Mouse (Mus musculus) G1E-ER4 (cell line): Measurements from ENCODE around the gene Ewsr1. TPM values are rescaled to one million over a fixed set of nuclear protein-coding genes. Genes with fewer than 3 reads are reported as not detected.

Experiments
- GATA1 ChIP-seq: IDR thresholded peaks from one replicate; pipeline ENCODE4 v1.8.0; 2012; ENCODE audit warnings: low read length, inconsistent platforms
- polyA plus RNA-seq: library from polyadenylated mRNA; stranded (reverse); fragments of >175 nt; gene quantifications from 2 replicates; pipeline ENCODE4 v1.2.3, GENCODE M21; 2012

Ewsr1 gene
- polyA plus RNA-seq, 1 experiment, result 1,277 TPM

DNA sequence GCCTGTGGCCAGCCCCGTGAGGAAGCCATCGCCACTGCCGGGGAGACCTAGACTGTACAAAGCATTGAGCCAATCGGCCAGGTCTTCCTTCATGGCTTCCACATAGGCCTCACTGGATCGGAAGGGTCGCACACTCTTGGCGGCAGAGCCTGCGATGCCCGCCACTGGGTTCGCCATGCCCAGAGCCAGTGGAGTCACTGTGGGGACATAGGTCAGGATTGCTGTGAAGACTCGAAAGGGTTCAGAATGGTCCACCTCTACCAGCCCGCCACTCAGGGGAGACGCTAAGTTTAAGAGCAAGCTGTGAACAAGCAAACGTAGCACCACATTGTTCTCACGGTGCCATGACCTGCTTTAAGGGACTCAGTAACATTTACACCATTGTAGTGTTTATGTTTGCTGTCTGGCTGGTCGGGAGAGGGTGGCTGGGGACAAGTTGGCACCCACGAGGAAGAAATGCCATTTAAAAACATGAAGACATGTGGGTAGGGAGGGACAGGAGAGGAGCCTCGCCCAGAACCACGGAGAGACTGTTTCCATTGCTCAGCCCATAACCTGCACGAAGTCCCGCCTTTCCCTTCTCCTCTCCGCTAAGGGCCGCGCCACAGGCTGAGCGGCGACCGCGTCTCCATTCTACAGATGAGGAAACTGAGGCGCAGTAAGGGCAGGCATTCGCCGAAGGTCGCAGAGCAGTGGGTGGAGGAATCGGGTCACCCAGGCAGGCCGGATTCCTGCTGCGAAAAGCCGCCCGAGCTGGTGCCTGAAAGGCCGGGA, 34.6 kb downstream of the Ewsr1 start:
- TF ChIP-seq GATA1, result no peak

DNA sequence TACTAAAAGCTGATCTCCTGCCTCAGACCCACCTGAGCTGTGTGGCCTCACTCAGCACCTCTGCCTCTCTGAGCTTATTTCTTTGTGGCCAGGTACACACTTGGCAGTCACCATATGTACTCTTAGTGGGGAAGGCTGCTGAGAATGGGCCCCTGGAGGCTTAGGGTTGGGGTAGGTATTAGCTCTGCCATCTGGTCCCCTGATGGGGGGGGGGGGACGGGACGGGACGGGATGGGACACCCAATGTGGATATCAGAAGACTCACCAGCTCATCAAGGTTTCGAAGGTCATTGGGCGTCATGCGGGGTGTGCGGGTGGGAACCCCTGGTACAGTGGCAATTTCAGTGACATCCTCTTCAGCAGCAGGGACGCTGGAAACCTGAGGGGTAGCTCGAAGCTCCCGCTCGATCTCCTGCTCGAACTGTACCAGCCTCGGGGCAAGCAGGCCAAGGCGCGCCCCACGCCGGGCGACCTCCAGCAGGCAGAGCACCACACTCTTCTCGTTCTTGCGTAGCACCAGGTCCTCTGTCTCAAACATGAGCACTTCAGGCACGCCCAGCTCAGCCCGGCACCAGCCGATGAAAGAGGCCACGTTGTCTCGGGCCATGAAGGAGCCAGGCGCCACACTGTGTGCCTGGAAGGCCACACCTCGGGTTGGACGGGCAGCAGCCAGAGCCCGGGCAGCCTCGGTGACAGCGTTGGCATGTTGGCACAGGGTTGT, 35.3 kb downstream of the Ewsr1 start:
- TF ChIP-seq GATA1, result no peak

- no peak for TF ChIP-seq GATA1
These were observed 36.1 kb downstream of the Ewsr1 start for GRCm38 (mm10) chr11:5062860-5063505.

DNA sequence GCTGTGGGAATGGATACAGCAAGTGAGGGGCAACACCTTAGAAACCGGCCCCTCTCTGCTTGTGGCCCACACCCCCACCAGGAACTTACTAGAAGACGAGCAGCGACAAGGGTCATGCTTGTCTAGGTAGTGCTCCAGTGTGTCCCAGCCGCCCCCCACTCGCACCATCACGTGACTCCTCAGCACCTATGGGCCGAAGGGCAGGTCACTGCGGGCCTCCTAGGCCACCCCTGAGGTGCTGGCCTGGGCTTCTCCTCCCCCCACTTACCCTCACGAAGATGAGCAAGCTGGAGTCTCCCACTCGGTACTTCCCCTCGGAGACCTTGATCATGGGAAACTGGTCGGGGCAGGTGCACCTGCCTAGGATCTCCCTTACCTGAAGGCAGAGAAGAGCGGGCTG, 36.7 kb downstream of the Ewsr1 start:
- no peak for TF ChIP-seq GATA1

DNA sequence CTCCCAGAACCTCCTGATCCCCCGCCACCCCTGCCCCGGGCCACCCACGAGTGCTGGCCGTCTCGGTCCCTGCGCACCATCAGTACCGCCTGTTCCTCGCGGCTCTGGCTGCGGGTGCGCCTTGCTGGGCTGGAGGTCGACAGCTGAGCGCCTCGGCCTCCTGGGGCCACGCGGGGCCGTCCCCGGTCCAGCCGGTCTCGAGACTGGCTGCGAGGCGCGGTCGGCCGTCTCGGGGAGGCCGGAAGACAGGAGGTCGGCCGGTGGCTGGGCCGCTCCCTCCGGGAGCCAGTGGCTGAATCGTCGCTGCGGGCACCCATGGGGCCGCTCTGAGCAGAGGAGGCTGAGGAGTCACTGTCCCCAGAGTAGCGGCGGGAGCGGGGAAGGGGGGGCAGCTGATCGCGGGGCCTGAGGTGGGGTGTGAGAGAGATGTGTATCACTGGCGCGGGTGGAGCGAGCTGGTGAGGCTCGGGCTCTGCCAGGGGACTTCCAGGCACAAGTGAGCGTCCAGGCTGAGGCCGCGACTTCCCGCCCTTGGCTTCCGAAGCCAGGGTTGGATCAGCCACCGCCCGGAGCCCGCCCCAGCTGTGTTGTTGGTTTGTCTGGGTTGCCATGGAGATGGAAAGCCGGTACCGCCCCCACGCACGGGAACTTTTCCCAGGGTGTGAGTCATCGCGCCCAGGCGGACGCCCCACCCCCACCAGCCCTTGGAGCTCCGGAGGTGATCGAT, 37.5 kb downstream of the Ewsr1 start:
- no peak for TF ChIP-seq GATA1

- TF ChIP-seq GATA1, result no peak
These were observed 38.2 kb downstream of the Ewsr1 start for GRCm38 (mm10) chr11:5060756-5061412.

DNA sequence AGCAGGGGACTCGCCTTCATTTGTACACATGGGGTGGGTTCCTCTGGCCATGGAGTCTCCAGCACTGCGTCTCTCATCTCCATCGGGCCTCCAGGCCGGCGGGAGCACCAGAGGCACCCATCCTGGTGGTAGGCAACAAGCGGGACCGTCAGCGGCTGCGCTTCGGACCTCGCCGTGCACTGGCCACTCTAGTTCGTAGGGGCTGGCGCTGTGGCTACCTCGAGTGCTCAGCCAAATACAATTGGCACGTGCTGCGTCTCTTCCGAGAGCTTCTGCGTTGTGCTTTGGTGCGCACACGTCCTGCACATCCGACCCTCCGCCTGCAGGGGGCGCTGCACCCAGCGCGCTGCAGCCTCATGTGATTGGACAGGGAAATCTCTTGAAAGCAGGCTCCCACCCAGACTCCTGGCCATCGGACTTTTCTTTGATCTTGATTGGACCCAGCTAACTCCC, 39.3 kb downstream of the Ewsr1 start:
- no peak for TF ChIP-seq GATA1

DNA sequence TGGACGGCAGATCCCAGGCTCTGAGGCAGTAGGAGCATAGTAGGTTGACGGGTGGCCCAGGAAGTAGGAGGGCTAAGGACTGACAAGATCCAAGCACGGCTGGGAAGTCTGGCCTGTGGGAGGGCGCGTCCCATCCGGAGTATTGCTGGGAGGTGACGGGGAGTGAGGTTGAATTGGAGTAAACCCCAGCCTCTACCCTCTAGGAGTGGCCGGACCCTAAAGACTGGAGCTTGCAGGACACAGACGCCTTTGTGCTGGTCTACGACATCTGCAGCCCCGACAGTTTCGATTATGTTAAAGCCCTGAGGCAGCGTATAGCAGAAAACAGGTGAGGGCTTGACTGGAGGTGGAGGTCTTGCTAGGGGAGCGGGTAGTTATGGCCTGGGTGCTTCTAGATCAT, 39.8 kb downstream of the Ewsr1 start:
- TF ChIP-seq GATA1, result no peak

DNA sequence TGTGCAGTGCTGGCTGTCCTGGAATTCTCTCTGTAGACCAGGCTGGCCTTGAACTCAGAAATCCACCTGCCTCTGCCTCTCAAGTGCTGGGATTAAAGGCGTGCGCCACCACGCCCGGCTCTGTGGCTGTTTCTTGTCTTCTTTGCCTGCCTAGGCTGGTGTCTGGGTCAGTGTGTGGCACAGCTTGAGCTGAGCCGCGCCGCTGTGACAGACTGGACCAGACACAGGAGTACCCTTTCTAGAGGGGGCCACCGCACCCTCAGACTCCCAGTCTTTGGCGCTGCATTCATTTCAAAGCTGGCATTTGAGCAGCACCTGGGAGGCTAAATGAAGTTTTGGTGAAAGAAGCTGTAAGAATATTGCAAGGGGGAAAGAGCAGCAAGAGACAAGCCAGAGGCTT, 40.3 kb downstream of the Ewsr1 start:
- TF ChIP-seq GATA1, result no peak

DNA sequence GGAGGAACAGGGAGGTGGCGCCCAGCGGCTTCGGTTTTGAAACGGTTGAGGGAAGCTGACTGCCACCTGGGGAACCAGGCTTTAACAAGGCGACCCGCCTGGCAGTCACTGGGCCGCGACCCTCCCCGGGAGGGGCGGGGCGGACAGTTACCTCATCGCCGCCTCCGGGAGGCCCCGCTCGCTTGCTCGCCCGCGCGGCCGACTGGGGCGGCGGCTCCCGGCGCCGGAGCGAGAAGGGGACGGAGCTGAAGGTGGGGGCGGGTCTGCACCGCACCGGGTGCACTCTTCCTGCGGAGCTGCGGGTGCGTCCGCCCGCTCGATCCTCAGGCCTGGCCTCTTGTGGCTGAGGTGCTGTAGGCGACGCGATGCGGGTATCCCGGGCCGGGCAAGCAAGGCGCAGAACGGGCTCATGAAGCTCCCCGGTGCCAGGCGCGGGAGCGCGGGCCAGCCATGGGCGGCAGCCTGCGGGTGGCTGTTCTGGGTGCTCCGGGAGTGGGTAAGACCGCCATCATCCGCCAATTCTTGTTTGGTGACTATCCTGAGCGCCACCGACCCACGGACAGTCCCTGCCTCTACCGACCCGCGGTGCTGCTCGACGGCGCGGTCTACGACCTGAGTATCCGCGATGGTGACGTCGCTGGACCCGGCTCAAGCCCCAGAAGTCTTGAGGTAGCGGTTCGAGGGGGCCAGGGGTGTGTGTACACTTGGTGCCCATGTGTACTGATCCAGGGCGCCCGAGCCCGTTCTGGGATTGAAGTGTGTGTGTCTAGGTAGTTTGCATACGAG, 41.0 kb downstream of the Ewsr1 start, which contains the start of gene Rasl10a:
Gene Rasl10a, plus strand, starts transcription at position 273 of the 786 bp plus-strand sequence.
- no peak for TF ChIP-seq GATA1

- no peak for TF ChIP-seq GATA1
These were observed 41.6 kb downstream of the Ewsr1 start for GRCm38 (mm10) chr11:5057541-5057855.

DNA sequence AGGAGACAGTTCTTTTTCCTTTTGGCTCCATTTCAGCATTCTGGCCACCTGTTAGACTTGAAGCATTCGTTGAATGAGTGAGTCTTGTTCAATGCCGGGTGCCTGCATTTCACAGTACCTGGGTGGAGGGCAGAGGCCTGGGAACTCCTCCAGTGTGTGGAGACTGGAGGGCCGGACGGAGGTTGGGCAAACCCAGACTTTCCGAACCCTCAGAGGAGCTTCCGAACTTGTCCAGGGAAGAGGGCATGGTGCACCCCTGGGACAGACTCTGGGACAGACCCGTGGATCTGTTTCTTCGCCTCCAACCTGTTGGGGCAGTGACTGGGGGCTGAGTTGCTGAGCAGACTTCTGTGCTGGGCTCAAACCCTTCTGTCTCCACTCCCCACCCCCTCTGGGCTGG, 42.0 kb downstream of the Ewsr1 start:
- no peak for TF ChIP-seq GATA1

DNA sequence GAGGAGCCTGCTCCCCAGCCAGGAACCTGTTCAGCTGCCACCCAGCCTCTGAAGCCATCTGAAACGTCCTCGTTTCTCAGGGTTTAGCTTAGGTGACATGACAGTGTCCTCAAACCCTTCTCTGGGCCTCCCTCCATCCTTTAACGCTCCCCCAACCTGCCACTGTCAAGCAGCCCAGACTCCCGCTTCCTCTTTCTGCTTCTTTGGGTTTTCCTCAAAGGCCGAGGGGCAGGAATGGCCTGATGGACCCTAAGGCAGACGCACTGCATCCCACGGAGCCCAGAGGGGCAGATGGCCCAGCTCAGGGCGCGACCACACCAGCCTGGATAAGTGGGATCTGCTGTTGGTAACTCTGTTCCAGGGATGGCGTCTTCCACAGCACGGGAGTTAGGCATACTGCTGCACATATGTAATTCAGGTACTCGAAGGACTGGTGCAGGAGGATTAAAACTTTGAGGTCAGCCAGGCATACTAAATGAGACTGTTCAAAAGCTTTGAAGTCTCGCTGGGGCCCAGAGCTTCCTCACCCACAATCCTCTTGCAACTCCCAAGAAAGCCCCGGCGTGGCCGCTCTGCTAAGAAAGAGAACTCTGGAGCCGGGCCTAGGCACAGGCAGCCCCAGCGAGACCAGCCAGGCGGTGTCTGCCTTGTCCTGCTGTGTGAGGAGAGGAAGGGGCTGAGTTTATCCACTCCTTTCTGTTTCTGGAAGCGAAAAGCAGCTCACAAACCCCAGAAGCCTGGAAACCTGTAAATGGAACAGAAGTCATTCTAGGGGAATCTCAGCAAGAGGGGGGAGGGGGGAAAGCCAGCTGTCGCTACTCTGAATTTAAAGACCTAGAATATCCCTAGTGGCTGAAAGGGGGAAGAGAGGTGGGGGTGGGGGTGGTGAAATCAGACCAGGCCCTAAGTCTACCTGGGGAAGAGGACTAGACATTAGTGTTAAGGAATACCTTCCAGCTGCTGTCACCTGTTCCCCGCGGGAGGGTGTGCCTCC, 42.8 kb downstream of the Ewsr1 start:
- no peak for TF ChIP-seq GATA1

DNA sequence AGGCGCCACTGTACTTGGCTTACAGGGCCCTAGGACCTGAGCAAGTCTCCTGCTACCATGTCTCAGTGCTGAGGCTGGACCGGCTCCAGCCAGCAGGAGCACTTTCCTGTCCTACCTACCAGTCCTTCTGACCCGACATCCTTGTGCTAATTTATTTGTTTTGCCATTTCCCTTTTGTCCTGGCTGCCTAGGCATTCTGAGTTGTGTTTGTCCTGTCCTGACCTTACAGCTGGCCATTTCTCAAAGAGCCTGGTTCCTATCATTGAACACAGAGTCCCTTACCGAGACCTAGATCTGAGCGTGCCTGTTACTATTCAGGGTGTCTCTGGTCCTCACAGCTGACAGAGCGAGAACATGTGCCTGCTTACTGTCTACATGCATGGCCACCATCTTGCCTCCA, 44.2 kb downstream of the Ewsr1 start:
- no peak for TF ChIP-seq GATA1
